Mouse (Mus musculus): Measurements from ENCODE around the gene Cdc42ep3. TPM values are rescaled to one million over a fixed set of nuclear protein-coding genes. Genes with fewer than 3 reads are reported as not detected.

The Cdc42ep3 gene
- total RNA-seq, 2 experiments from 2014 or later, result 16.4 to 17.8 TPM

- DNase-seq (ENCODE audit: low spot score in 2 of 2), result no peak
Observed at GRCm38 (mm10) chr17:79345001-79345709, 9.7 kb downstream of the Cdc42ep3 start.

- DNase-seq (ENCODE audit: low spot score in 2 of 2), result no peak
Observed at GRCm38 (mm10) chr17:79343334-79343946, 11.5 kb downstream of the Cdc42ep3 start.

GRCm38 (mm10) chr17:79342639-79343333, 12.1 kb downstream of the Cdc42ep3 start:
- no peak for DNase-seq (ENCODE audit: low spot score in 2 of 2)

GRCm38 (mm10) chr17:79341946-79342470, 12.9 kb downstream of the Cdc42ep3 start:
- no peak for DNase-seq (ENCODE audit: low spot score in 2 of 2)

GRCm38 (mm10) chr17:79337494-79337893, 17.4 kb downstream of the Cdc42ep3 start:
- no peak for DNase-seq (ENCODE audit: low spot score in 2 of 2)

GRCm38 (mm10) chr17:79334701-79335100, 20.2 kb downstream of the Cdc42ep3 start:
- DNase-seq (ENCODE audit: low spot score in 2 of 2), result no peak

- no peak for DNase-seq (ENCODE audit: low spot score in 2 of 2)
Observed at GRCm38 (mm10) chr17:79333650-79334049, 21.2 kb downstream of the Cdc42ep3 start.

- DNase-seq (ENCODE audit: low spot score in 2 of 2), result no peak
Observed at GRCm38 (mm10) chr17:79332864-79333263, 22.0 kb downstream of the Cdc42ep3 start.

GRCm38 (mm10) chr17:79330397-79330796, 24.5 kb downstream of the Cdc42ep3 start:
- no peak for DNase-seq (ENCODE audit: low spot score in 2 of 2)

- peak in 1 of 2 experiments; percentile 39 for DNase-seq (ENCODE audit: low spot score in 2 of 2)
Observed at GRCm38 (mm10) chr17:79326868-79327376, 28.0 kb downstream of the Cdc42ep3 start.

- no peak for DNase-seq (ENCODE audit: low spot score in 2 of 2)
Observed at GRCm38 (mm10) chr17:79317085-79317751, 37.7 kb downstream of the Cdc42ep3 start.

GRCm38 (mm10) chr17:79315415-79316094, 39.3 kb downstream of the Cdc42ep3 start:
- no peak for DNase-seq (ENCODE audit: low spot score in 2 of 2)

GRCm38 (mm10) chr17:79310465-79310864, 44.4 kb downstream of the Cdc42ep3 start:
- DNase-seq (ENCODE audit: low spot score in 2 of 2), result no peak

GRCm38 (mm10) chr17:79309506-79309905, 45.4 kb downstream of the Cdc42ep3 start:
- no peak for DNase-seq (ENCODE audit: low spot score in 2 of 2)

- DNase-seq (ENCODE audit: low spot score in 2 of 2), result no peak
Observed at GRCm38 (mm10) chr17:79305644-79306043, 49.2 kb downstream of the Cdc42ep3 start.

- no peak for DNase-seq (ENCODE audit: low spot score in 2 of 2)
Observed at GRCm38 (mm10) chr17:79303744-79304497, 51.0 kb downstream of the Cdc42ep3 start.

- DNase-seq (ENCODE audit: low spot score in 2 of 2), result no peak
Observed at GRCm38 (mm10) chr17:79303238-79303637, 51.7 kb downstream of the Cdc42ep3 start.

- no peak for DNase-seq (ENCODE audit: low spot score in 2 of 2)
Observed at GRCm38 (mm10) chr17:79299925-79300324, 55.0 kb downstream of the Cdc42ep3 start.

- DNase-seq (ENCODE audit: low spot score in 2 of 2), result no peak
Observed at GRCm38 (mm10) chr17:79298968-79299367, 55.9 kb downstream of the Cdc42ep3 start.

GRCm38 (mm10) chr17:79295926-79296325, 59.0 kb downstream of the Cdc42ep3 start:
- no peak for DNase-seq (ENCODE audit: low spot score in 2 of 2)

All from left cerebral cortex, adult 18-20 months (tissue).